Mouse (Mus musculus) forebrain, embryonic 11.5 days (tissue): Measurements from ENCODE around the gene Mylpf. TPM values are rescaled to one million over a fixed set of nuclear protein-coding genes. Genes with fewer than 3 reads are reported as not detected.
A peak's percentile ranks its signal among the peaks of the same experiment; 100 is the strongest.
"Not testable (repeated sequence)": the region's sequence is repeated elsewhere in the genome, so short reads cannot be mapped to it uniquely, and the experiment has no call there.

Source experiments
- ATAC-seq: fragments of 200-750 bp; cut with Nextera tagmentation; replicated peaks from 2 replicates; pipeline ENCODE4 v1.8.0; 2017; ENCODE audit warnings: moderate TSS enrichment; ENCODE audit not compliant: low FRiP score
- DNase-seq: peaks from one replicate; pipeline ENCODE4 v3.0.0-alpha.2; 2017; ENCODE audit warnings: low spot score
- H3K27ac ChIP-seq: fragments of 300-500 bp; sonication (generic); 2 replicates; pipeline ENCODE4 v1.5.1; 2014; ENCODE audit warnings: low read depth, low read length
- H3K27me3 ChIP-seq: fragments of 300-500 bp; sonication (generic); 2 replicates; pipeline ENCODE4 v1.6.1; 2014; ENCODE audit warnings: mild to moderate bottlenecking, low read length, mixed read lengths; ENCODE audit not compliant: control insufficient read depth, insufficient read depth
- H3K36me3 ChIP-seq: fragments of 300-500 bp; sonication (generic); 2 replicates; pipeline ENCODE4 v1.6.1; 2014; ENCODE audit warnings: mild to moderate bottlenecking, low read length, moderate library complexity, mixed read lengths; ENCODE audit not compliant: control insufficient read depth, insufficient read depth
- H3K4me1 ChIP-seq: fragments of 300-500 bp; sonication (generic); replicated peaks from 2 replicates; pipeline ENCODE4 v1.6.1; 2014; ENCODE audit warnings: low read length, mixed read lengths; ENCODE audit not compliant: control insufficient read depth, insufficient read depth
- H3K4me2 ChIP-seq: fragments of 300-500 bp; sonication (generic); 2 replicates; pipeline ENCODE4 v1.6.1; 2014; ENCODE audit warnings: low read depth, mild to moderate bottlenecking, low read length, moderate library complexity, mixed read lengths; ENCODE audit not compliant: severe bottlenecking
- H3K4me3 ChIP-seq: fragments of 300-500 bp; sonication (generic); 2 replicates; pipeline ENCODE4 v1.5.1; 2014; ENCODE audit warnings: low read depth, low read length
- H3K9ac ChIP-seq: fragments of 300-500 bp; sonication (generic); 2 replicates; pipeline ENCODE4 v1.6.1; 2014; ENCODE audit warnings: low read length
- H3K9me3 ChIP-seq: fragments of 300-500 bp; sonication (generic); 2 replicates; pipeline ENCODE4 v1.6.1; 2016; ENCODE audit warnings: low read length, mixed read lengths; ENCODE audit not compliant: control insufficient read depth
- WGBS: fragments of 180-500 bp; shearing (Covaris S2); extraction: QIAGEN DNeasy Blood & Tissue Kit; methylation state at CpG from one replicate; pipeline ENCODE4 v1.1.7; 2014; 5-methylcytosine and 5-hydroxymethylcytosine counted together
- polyA plus RNA-seq: library from polyadenylated mRNA; unstranded; fragments of >200 nt; fragmentation: Nextera tagmentation; extraction: Ambion mirVana; gene quantifications from 2 replicates; pipeline ENCODE4 v1.2.1, GENCODE M21; 2014

Gene Mylpf
- polyA plus RNA-seq, 1 experiment from 2014 or later, result 11.2 TPM

GRCm38 (mm10) chr7:127243361-127243867, 34.7 kb downstream of the Mylpf start:
- Histone ChIP-seq H3K4me3 (peak overlapping the region; percentile 79; the same call in 1 of the 2 replicates), H3K4me1 (peaks cover 20% of the 10 kb centered on the region), H3K9me3 (no peaks in the 10 kb centered on the region), H3K27ac (peak overlapping the region; percentile 84; the same call in 1 of the 2 replicates), H3K36me3 (peaks cover 2% of the 10 kb centered on the region), H3K4me2 (peak overlapping the region; percentile 88), H3K27me3 (no peaks in the 10 kb centered on the region), H3K9ac (peak overlapping the region; percentile 86)
- DNase-seq (no peak), ATAC-seq (no peak)
- 40% methylated on average over 2 of the region's 2 CpGs for WGBS

DNA sequence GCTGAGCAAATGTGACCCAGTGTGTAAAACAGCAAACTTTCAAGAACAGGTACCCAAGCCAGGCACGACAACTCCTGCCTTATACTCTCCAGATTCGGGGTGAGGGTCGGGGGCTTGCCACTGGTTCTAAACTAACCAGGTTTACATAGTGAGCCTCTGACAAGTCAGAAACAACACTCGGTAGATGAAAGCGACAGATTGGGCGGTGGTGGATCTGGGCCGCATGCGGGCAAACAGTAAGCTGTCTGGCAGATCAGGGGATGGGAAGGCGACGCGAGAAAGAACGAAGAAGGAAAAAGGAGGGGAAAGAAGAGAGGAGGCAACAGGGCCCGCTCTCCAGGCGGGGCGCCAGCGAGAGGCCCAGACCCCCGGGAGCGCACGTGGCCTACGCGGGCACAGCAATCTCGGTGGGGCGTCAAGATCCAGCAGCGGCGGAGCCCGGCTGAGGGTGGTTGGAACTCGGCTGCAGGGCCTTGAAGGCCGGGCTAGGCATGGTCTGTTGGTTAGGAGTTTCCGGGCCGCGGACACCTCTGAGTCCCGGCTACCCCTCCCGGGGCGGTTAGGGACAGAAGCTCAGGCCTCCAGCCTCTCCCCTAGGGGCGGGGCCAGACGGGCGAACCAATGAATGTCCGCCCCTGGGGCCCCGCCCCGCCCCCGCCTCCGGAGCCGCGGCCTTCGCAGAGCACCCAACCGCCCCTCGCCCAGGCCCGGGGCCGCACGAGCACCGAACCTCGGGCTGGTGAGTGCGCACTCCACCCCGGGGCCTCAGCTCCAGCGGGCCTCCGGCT, 35.4 kb downstream of the Mylpf start, which contains the start of gene Zfp771:
TSS of gene Zfp771 (plus strand) at position 405 of the 788 bp plus-strand sequence.
- H3K27ac ChIP-seq, result peak within 1 kb of the TSS; percentile 84

GRCm38 (mm10) chr7:127244658-127245510, 36.2 kb downstream of the Mylpf start:
- DNase-seq, result no peak
- H3K4me3 ChIP-seq, result peak overlapping the region; percentile 79
- H3K36me3 ChIP-seq, result no peaks in the 10 kb centered on the region; the same call in 1 of the 2 replicates
- peak; percentile 74 for ATAC-seq
- 14% methylated on average over 31 of the region's 33 CpGs for WGBS
- H3K27me3 ChIP-seq, result no peaks in the 10 kb centered on the region
- H3K27ac ChIP-seq, result peak overlapping the region; percentile 84
- H3K4me2 ChIP-seq, result peak overlapping the region; percentile 88
- peak overlapping the region; percentile 86 for H3K9ac ChIP-seq
- no peaks in the 10 kb centered on the region for H3K9me3 ChIP-seq
- H3K4me1 ChIP-seq, result peaks cover 20% of the 10 kb centered on the region

More for the DNA sequence above, 35.4 kb downstream of the Mylpf start, which contains the start of gene Zfp771:
- H3K36me3 ChIP-seq, result no peaks in the 10 kb centered on the region; the same call in 1 of the 2 replicates
- 1% methylated on average over 56 of the region's 56 CpGs for WGBS
- peak within 1 kb of the TSS; percentile 88 for H3K4me2 ChIP-seq
- ATAC-seq, result peak; percentile 96
- peaks cover 20% of the 10 kb centered on the region for H3K4me1 ChIP-seq
- no peaks in the 10 kb centered on the region for H3K9me3 ChIP-seq
- peak within 1 kb of the TSS; percentile 86 for H3K9ac ChIP-seq
- H3K27me3 ChIP-seq, result no peaks in the 10 kb centered on the region
- H3K4me3 ChIP-seq, result peak within 1 kb of the TSS; percentile 79
- DNase-seq, result peak; percentile 97

- WGBS, result 93% methylated on average over 8 of the region's 8 CpGs
- H3K36me3 ChIP-seq, result not testable (repeated sequence)
These were observed 41.8 kb downstream of the Mylpf start for GRCm38 (mm10) chr7:127250511-127250910.

DNA sequence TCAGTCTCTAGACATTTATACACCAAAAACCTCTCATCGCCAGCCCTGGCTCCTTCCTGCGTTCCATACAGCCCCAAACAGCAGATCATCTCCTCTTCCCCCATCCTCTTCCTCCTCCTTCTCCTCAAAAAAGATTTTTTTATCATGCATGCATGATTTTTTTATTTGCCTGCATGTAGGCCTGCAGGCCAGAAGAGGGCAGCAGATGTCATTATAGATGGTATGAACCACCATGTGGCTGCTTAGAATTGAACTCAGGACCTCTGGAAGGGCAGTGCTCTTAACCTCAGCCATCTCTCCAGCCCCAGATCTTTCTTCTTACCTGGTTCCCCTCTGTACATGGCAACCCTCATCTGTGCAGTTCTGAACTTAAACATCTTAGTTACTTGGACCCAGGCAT, 43.7 kb downstream of the Mylpf start:
- no peaks in the 10 kb centered on the region for H3K9me3 ChIP-seq
- DNase-seq (no peak), ATAC-seq (no peak)
- H3K27me3 ChIP-seq, result no peaks in the 10 kb centered on the region
- no peak overlapping the region for H3K9ac ChIP-seq
- H3K27ac ChIP-seq, result no peak overlapping the region
- H3K4me2 ChIP-seq, result no peak overlapping the region
- no peaks in the 10 kb centered on the region for H3K4me1 ChIP-seq
- WGBS, result 86% methylated on average over 2 of the region's 2 CpGs
- H3K4me3 ChIP-seq, result no peak overlapping the region
- no peaks in the 10 kb centered on the region; the same call in 1 of the 2 replicates for H3K36me3 ChIP-seq

More at GRCm38 (mm10) chr7:127250511-127250910, 41.8 kb downstream of the Mylpf start:
- not testable (repeated sequence) for H3K4me3 ChIP-seq, H3K4me2 ChIP-seq, H3K27me3 ChIP-seq, H3K9ac ChIP-seq, DNase-seq, H3K9me3 ChIP-seq, H3K27ac ChIP-seq, ATAC-seq, H3K4me1 ChIP-seq

GRCm38 (mm10) chr7:127253341-127253740, 44.7 kb downstream of the Mylpf start:
- DNase-seq (no peak), ATAC-seq (no peak)
- WGBS, result 82% methylated on average over 6 of the region's 6 CpGs
- Histone ChIP-seq H3K36me3 (no peaks in the 10 kb centered on the region; the same call in 1 of the 2 replicates), H3K4me1 (no peaks in the 10 kb centered on the region), H3K4me2 (peak overlapping the region; percentile 76), H3K9me3 (no peaks in the 10 kb centered on the region), H3K27me3 (no peaks in the 10 kb centered on the region), H3K9ac (peak overlapping the region; percentile 64; the same call in 1 of the 2 replicates), H3K4me3 (peak overlapping the region; percentile 49), H3K27ac (peak overlapping the region; percentile 82)

- Histone ChIP-seq H3K27me3 (no peaks in the 10 kb centered on the region), H3K36me3 (no peaks in the 10 kb centered on the region; the same call in 1 of the 2 replicates), H3K4me1 (no peaks in the 10 kb centered on the region; the same call in 1 of the 2 replicates), H3K27ac (peak overlapping the region; percentile 82), H3K4me3 (peak overlapping the region; percentile 49), H3K9me3 (no peaks in the 10 kb centered on the region), H3K9ac (peak overlapping the region; percentile 64), H3K4me2 (peak overlapping the region; percentile 76)
- ATAC-seq (peak; percentile 98), DNase-seq (peak; percentile 97)
- WGBS, result under 1% methylated on average over 116 of the region's 136 CpGs
These were observed 45.4 kb downstream of the Mylpf start for GRCm38 (mm10) chr7:127253821-127254769.
